Mouse (Mus musculus) forebrain, embryonic 16.5 days (tissue): ENCODE data around the gene Gdpd5. TPM values are rescaled to one million over a fixed set of nuclear protein-coding genes. Genes with fewer than 3 reads are reported as not detected.

Source experiments
- polyA plus RNA-seq: library from polyadenylated mRNA; unstranded; fragments of >200 nt; fragmentation: Nextera tagmentation; extraction: Ambion mirVana; gene quantifications from 2 replicates; pipeline ENCODE4 v1.2.1, GENCODE M21; 2015

The Gdpd5 gene
- polyA plus RNA-seq, 1 experiment from 2014 or later, result 48.0 TPM

Other genes starting within 250 kb of the Gdpd5 start
- gene Uvrag, start 240.3 kb upstream of the Gdpd5 start, polyA plus RNA-seq, result 18.3 and 19.4 TPM in 2 replicates
- 16.1 and 18.5 TPM in 2 replicates for gene Dgat2, start 198.7 kb upstream of the Gdpd5 start, polyA plus RNA-seq
- 1.3 and 2.0 TPM in 2 replicates for gene Mogat2, start 142.8 kb upstream of the Gdpd5 start, polyA plus RNA-seq
- gene Map6, start 114.0 kb upstream of the Gdpd5 start, polyA plus RNA-seq, result 69.3 and 90.0 TPM in 2 replicates
- gene Serpinh1, start 28.2 kb upstream of the Gdpd5 start, polyA plus RNA-seq, result 201 and 257 TPM in 2 replicates
- gene Klhl35, start 84.6 kb downstream of the Gdpd5 start, polyA plus RNA-seq, result 3.8 and 4.0 TPM in 2 replicates
- gene Rps3, start 102.3 kb downstream of the Gdpd5 start, polyA plus RNA-seq, result 503 and 525 TPM in 2 replicates
- 16.3 and 18.1 TPM in 2 replicates for gene Arrb1, start 154.1 kb downstream of the Gdpd5 start, polyA plus RNA-seq
- 0.67 and 0.76 TPM in 2 replicates for gene Tpbgl, start 245.7 kb downstream of the Gdpd5 start, polyA plus RNA-seq